ENCODE assay signal across 16 mouse cellular contexts in the genomic region with DNA sequence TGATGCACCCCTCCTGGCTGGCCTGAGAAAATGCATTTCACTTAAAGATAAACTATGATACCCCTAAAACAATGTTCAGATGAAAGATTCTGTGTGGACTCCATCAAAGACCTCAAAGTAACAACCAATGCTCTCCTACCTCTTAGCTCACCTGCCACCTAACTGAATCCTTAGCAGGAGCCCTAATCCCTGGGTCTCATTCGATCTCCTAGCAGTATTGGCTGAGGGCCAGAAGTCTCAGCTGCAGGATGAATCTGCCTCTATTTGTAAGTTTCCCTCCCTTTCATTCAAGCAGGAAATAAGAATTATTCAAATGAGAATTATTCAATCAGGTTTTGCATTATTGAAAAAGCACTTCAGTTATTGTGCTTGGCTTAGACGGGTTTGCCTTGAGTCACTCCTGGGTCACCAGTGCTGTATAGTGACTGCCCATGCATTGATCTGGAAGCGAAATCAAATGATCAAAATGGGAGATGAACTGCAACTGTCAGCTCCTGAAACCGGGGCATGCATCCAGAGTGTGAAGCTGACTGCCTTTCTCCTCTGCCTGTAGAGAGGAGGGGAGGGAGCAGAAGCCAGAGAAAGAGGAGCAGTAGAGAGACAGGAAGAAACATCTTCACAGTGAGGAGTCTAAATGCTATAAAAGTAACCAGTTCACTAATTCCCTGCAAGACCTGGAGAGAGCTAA.
DNase-seq lines count a peak whose midpoint lies in the region; ATAC-seq lines count a peak whose summit lies in the region.
"Had no signal": no experiment of that assay in that cellular context is flagged by ENCODE, and none has a peak within 500 bp of the region (broad histone marks: within the 10 kb centered on the region; RNA-seq: fewer than 3 reads in every experiment).

No protein-coding gene starts in this region.

- no peaks in the 10 kb centered on the region for H3K27me3 ChIP-seq in forebrain, embryonic 13.5 days
- H3K27me3 ChIP-seq in forebrain, embryonic 11.5 days (ENCODE audit: control insufficient read depth, insufficient read depth, low read length): no peaks in the 10 kb centered on the region
- H3K27me3 ChIP-seq in embryonic facial prominence, embryonic 15.5 days: no peaks in the 10 kb centered on the region
- H3K27me3 ChIP-seq in midbrain, embryonic 14.5 days (ENCODE audit: control insufficient read depth, insufficient read depth, low read length): no peaks in the 10 kb centered on the region
- H3K27me3 ChIP-seq: heart, embryonic 12.5 days; kidney, embryonic 15.5 days; limb, embryonic 13.5 days had no signal

- H3K4me2 ChIP-seq in forebrain, embryonic 13.5 days: no peak overlapping the region
- no peak overlapping the region for H3K4me2 ChIP-seq in forebrain, embryonic 11.5 days (ENCODE audit: low read depth, low read length, severe bottlenecking)
- H3K4me2 ChIP-seq in embryonic facial prominence, embryonic 15.5 days (replicated peaks): no peak overlapping the region
- H3K4me2 ChIP-seq in midbrain, embryonic 14.5 days (ENCODE audit: low read length): no peak overlapping the region
- H3K4me2 ChIP-seq: heart, embryonic 12.5 days; kidney, embryonic 15.5 days; limb, embryonic 13.5 days had no signal

- no peak for DNase-seq in forebrain, embryonic 11.5 days (ENCODE audit: low spot score)
- DNase-seq in brain, adult 2 months (ENCODE audit: low read depth, low spot score): peak; percentile 51
- DNase-seq in midbrain, embryonic 14.5 days: peak; percentile 77
- DNase-seq in layer of hippocampus, postnatal 25 days (ENCODE audit: extremely low spot score in 1 of 2, low spot score in 1 of 2): no peak
- no peak for DNase-seq in adrenal gland, postnatal 10 days
- DNase-seq: B cell, adult 2 months; gastrocnemius, postnatal 25 days; lung, adult 18-20 months had no signal

- H3K27ac ChIP-seq in forebrain, embryonic 13.5 days: peak overlapping the region; percentile 45
- H3K27ac ChIP-seq in forebrain, embryonic 11.5 days (ENCODE audit: low read depth, low read length): no peak overlapping the region
- 0 out of 2 replicates have a peak overlapping the region, but pooled peaks have one; percentile 30 for H3K27ac ChIP-seq in embryonic facial prominence, embryonic 15.5 days (replicated peaks)
- peak overlapping the region; percentile 66 for H3K27ac ChIP-seq in midbrain, embryonic 14.5 days (replicated peaks; ENCODE audit: low read depth, low read length)
- H3K27ac ChIP-seq: kidney, embryonic 15.5 days; limb, embryonic 13.5 days had no signal

- peaks cover 16% of the 10 kb centered on the region for H3K4me1 ChIP-seq in forebrain, embryonic 13.5 days
- H3K4me1 ChIP-seq in forebrain, embryonic 11.5 days (replicated peaks; ENCODE audit: control insufficient read depth, insufficient read depth, low read length): no peaks in the 10 kb centered on the region
- H3K4me1 ChIP-seq in embryonic facial prominence, embryonic 15.5 days: peaks cover 9% of the 10 kb centered on the region; the same call in 1 of the 2 replicates
- H3K4me1 ChIP-seq in midbrain, embryonic 14.5 days (ENCODE audit: control insufficient read depth, insufficient read depth, low read length): peaks cover 9% of the 10 kb centered on the region; the same call in 1 of the 2 replicates
- H3K4me1 ChIP-seq: heart, embryonic 12.5 days; kidney, embryonic 15.5 days; limb, embryonic 13.5 days had no signal

- ATAC-seq in forebrain, embryonic 13.5 days: peak; percentile 48; the same call in 1 of the 2 replicates
- no peak for ATAC-seq in forebrain, embryonic 11.5 days (replicated peaks; ENCODE audit: low FRiP score)
- no peak for ATAC-seq in embryonic facial prominence, embryonic 15.5 days (ENCODE audit: insufficient number of reproducible peaks, low FRiP score, low TSS enrichment, low read depth)
- peak; percentile 66 for ATAC-seq in midbrain, embryonic 14.5 days (ENCODE audit: low FRiP score, low TSS enrichment)
- ATAC-seq in activated CD4-positive, CD25-positive, alpha-beta regulatory T cell, adult 4 months: no peak

- no peak overlapping the region for H3K4me3 ChIP-seq in forebrain, embryonic 13.5 days
- H3K4me3 ChIP-seq in forebrain, embryonic 11.5 days (ENCODE audit: low read depth, low read length): no peak overlapping the region
- H3K4me3 ChIP-seq in embryonic facial prominence, embryonic 15.5 days (replicated peaks): no peak overlapping the region
- no peak overlapping the region for H3K4me3 ChIP-seq in midbrain, embryonic 14.5 days (replicated peaks; ENCODE audit: low read depth, low read length)
- H3K4me3 ChIP-seq: erythroblast, embryonic 14.5 days; heart, embryonic 12.5 days; kidney, embryonic 15.5 days; limb, embryonic 13.5 days had no signal

- no peaks in the 10 kb centered on the region for H3K36me3 ChIP-seq in forebrain, embryonic 13.5 days (ENCODE audit: poor library complexity, severe bottlenecking)
- H3K36me3 ChIP-seq in forebrain, embryonic 11.5 days (ENCODE audit: control insufficient read depth, insufficient read depth, low read length): no peaks in the 10 kb centered on the region
- H3K36me3 ChIP-seq in embryonic facial prominence, embryonic 15.5 days: no peaks in the 10 kb centered on the region
- H3K36me3 ChIP-seq in midbrain, embryonic 14.5 days (ENCODE audit: control insufficient read depth, insufficient read depth, low read length): no peaks in the 10 kb centered on the region
- H3K36me3 ChIP-seq: G1E; heart, embryonic 12.5 days; kidney, embryonic 15.5 days; limb, embryonic 13.5 days had no signal

- no peak overlapping the region for H3K9ac ChIP-seq in forebrain, embryonic 13.5 days
- no peak overlapping the region for H3K9ac ChIP-seq in forebrain, embryonic 11.5 days (ENCODE audit: low read length)
- no peak overlapping the region for H3K9ac ChIP-seq in embryonic facial prominence, embryonic 15.5 days
- H3K9ac ChIP-seq in midbrain, embryonic 14.5 days (replicated peaks; ENCODE audit: low read length): no peak overlapping the region
- H3K9ac ChIP-seq: heart, embryonic 12.5 days; kidney, embryonic 15.5 days; limb, embryonic 13.5 days had no signal

- H3K9me3 ChIP-seq in forebrain, embryonic 13.5 days (replicated peaks): no peaks in the 10 kb centered on the region
- H3K9me3 ChIP-seq in forebrain, embryonic 11.5 days (ENCODE audit: control insufficient read depth, low read length): no peaks in the 10 kb centered on the region
- no peaks in the 10 kb centered on the region for H3K9me3 ChIP-seq in embryonic facial prominence, embryonic 15.5 days (replicated peaks)
- no peaks in the 10 kb centered on the region for H3K9me3 ChIP-seq in midbrain, embryonic 14.5 days (ENCODE audit: control insufficient read depth, low read length)
- H3K9me3 ChIP-seq: G1E; heart, embryonic 12.5 days; kidney, embryonic 15.5 days; limb, embryonic 13.5 days had no signal

- WGBS in forebrain, embryonic 13.5 days: 39% methylated on average over 4 of the region's 4 CpGs
- 68% methylated on average over 4 of the region's 4 CpGs for WGBS in forebrain, embryonic 11.5 days
- 45% methylated on average over 4 of the region's 4 CpGs for WGBS in embryonic facial prominence, embryonic 15.5 days
- 30% methylated on average over 4 of the region's 4 CpGs for WGBS in midbrain, embryonic 14.5 days

Comparison
In these comparisons a context has a peak if more than half of its experiments do, and no peak if none do; other contexts are left out.
1. ATAC-seq: peak in forebrain, embryonic 13.5 days (single experiment) and midbrain, embryonic 14.5 days (single experiment); none in forebrain, embryonic 11.5 days (single experiment), embryonic facial prominence, embryonic 15.5 days (single experiment) and activated CD4-positive, CD25-positive, alpha-beta regulatory T cell, adult 4 months (single experiment).
2. DNase-seq: peak in brain, adult 2 months (single experiment) and midbrain, embryonic 14.5 days (single experiment); none in forebrain, embryonic 11.5 days (single experiment), layer of hippocampus, postnatal 25 days (0 of 2) and adrenal gland, postnatal 10 days (single experiment).